Mouse (Mus musculus) layer of hippocampus, adult 11-12 months (tissue): ENCODE data around the gene Anxa5.

Experiments
- DNase-seq: peaks from one replicate; pipeline ENCODE4 v3.0.0; 2022; ENCODE audit warnings: low spot score

Anxa5 gene

GRCm38 (mm10) chr3:36449292-36450165, 26.2 kb downstream of the Anxa5 start:
- no peak for DNase-seq

- no peak for DNase-seq
Measured at GRCm38 (mm10) chr3:36446918-36447317, 28.8 kb downstream of the Anxa5 start.

- no peak for DNase-seq
Measured at GRCm38 (mm10) chr3:36446506-36446905, 29.2 kb downstream of the Anxa5 start.

- DNase-seq = no peak
Measured at GRCm38 (mm10) chr3:36446041-36446440, 29.7 kb downstream of the Anxa5 start.

- DNase-seq = peak; percentile 65
Measured at GRCm38 (mm10) chr3:36442426-36442825, 33.3 kb downstream of the Anxa5 start.

DNA sequence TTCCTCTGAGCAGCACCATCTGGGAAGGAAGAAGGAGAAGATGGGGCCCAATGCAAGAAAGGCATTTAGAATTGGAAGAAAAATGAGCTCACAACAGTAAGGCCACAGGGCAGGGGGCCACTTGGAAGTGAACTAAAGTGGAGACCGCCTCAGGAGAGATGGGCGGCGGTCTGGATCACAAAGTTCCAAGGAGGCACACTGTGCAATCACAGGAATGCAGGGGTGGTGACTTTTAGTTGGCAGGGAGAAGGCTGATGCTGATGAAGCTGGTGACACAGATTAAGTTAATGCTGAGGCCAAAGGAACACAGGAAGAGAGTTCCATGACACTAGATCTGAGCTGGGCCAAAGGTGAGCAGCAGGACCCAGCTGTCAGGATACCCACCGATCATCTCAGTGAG, 35.4 kb downstream of the Anxa5 start:
- DNase-seq = no peak

DNA sequence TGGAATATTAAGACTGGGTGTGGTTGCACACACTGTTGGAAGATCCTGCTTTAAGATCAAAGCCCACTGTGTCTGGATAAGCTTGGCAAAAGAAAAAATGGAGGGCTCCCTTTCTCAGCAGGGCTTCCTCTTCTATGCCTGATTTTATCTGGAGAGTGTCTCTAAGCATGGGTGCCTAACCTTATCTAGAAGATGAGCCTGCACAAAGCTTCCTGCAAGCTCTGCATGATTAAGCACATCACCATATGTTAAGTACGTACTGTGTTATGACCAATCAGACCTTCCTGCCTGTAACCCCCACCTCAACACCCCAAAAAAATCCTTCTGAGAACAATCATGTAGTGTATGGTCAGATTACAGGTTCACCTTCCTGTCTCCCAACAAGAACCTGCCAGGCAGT, 45.3 kb downstream of the Anxa5 start:
- DNase-seq = no peak

DNA sequence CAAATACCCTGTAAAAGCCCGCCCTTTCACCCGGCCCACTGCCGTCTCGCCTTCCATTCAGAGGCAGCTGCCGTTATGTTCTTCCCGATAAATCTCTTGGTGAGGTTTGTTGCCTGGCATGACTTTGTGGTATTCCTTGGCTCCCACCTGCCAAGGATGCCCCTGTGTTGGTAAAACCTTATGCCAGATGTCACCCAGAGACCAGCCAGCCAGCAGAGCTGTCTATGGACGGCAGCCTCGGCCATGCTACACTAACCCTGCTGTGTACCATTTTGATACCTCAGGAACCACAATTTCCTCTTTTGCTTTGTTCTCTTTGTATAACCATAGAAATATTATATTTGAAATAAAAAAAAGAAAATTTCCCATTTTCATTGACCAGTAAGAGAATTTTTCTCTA, 48.3 kb downstream of the Anxa5 start:
- no peak for DNase-seq

GRCm38 (mm10) chr3:36409456-36409855, 66.2 kb downstream of the Anxa5 start:
- DNase-seq = no peak

DNA sequence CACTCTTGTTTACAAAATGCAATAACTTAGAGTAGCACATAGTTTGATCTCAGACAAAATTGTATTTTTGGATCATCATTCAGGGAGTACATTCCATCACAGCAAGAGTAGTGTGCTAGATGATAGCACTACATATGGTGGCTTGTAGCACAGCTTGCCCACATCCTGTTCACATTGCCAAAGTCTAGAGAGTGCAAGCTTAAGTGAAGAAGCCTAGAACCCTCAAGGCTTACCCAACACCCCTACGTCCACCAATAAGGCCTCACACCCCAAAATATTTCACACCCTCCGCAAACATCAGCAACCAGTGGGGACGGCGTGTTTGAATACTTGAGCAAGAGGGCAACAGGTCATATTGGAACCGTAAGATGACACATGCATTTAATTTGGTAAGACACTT, 68.7 kb downstream of the Anxa5 start:
- no peak for DNase-seq

- DNase-seq = peak; percentile 12
Measured at GRCm38 (mm10) chr3:36406340-36406739, 69.4 kb downstream of the Anxa5 start.

DNA sequence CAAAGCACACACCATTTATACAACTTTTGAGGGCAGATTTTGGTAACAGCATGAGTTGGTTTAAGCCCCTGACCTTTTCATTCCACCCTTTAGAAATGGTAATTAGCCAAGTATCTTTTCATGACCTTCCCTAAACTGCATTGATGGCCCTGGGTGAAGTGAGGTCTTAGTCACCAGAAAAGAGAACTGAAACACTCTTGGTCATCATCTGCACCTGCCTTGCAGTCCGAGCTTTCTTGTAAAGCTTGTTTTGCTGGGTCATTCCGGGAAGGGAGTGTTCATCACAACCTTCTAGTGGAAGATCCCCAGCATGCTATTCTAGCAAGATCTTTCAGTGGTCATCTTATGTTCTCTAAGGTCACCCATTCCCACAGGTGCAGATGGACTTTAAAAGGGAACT, 73.8 kb downstream of the Anxa5 start:
- DNase-seq = no peak

GRCm38 (mm10) chr3:36400657-36401056, 75.0 kb downstream of the Anxa5 start:
- DNase-seq = no peak
